Mouse (Mus musculus) heart, adult 2 months (tissue): Measurements from ENCODE around the gene Tsc22d4.

ENCODE experiments used
- CTCF ChIP-seq: fragments of 200-600 bp; IDR thresholded peaks from 2 replicates; pipeline ENCODE4 v1.8.1; 2022; ENCODE audit warnings: antibody characterized with exemption, mild to moderate bottlenecking, moderate library complexity
- POLR2A ChIP-seq: fragments of 200-500 bp; IDR thresholded peaks from 2 replicates; pipeline ENCODE4 v1.6.1; 2011; ENCODE audit warnings: mild to moderate bottlenecking, low read depth, low read length, control low read depth; ENCODE audit not compliant: insufficient read depth

- no peak for TF ChIP-seq CTCF
- TF ChIP-seq POLR2A: no peak
These were observed 3.5 kb upstream of the Tsc22d4 start for GRCm38 (mm10) chr5:137742048-137742447.
